Mouse (Mus musculus) gastrocnemius, adult 18-20 months (tissue): ENCODE measurements around the gene Gm3633. TPM values are rescaled to one million over a fixed set of nuclear protein-coding genes. Genes with fewer than 3 reads are reported as not detected.
"Not testable (repeated sequence)": the region's sequence is repeated elsewhere in the genome, so short reads cannot be mapped to it uniquely, and the experiment has no call there.

Experiments used
- DNase-seq: peaks from one replicate; pipeline ENCODE4 v3.0.0; 2021; ENCODE audit warnings: low spot score
- long read RNA-seq, 2 experiments: library from polyadenylated mRNA; stranded (forward); transcript quantifications; one replicate each; pipeline ENCODE4 v2.0.0; 2021
- microRNA-seq: library from miRNA; unstranded; fragments of <30 nt; microRNA quantifications from one replicate; pipeline ENCODE4 v1.2.0, GENCODE M21; 2021
- total RNA-seq, 2 experiments: library from RNA; stranded (reverse); gene quantifications; 2 replicates each; pipeline ENCODE4 v1.2.3; 2021

The Gm3633 gene
- not detected for total RNA-seq
- long read RNA-seq, experiment 1, result 0 reads
- long read RNA-seq, experiment 2, result 0 reads

DNA sequence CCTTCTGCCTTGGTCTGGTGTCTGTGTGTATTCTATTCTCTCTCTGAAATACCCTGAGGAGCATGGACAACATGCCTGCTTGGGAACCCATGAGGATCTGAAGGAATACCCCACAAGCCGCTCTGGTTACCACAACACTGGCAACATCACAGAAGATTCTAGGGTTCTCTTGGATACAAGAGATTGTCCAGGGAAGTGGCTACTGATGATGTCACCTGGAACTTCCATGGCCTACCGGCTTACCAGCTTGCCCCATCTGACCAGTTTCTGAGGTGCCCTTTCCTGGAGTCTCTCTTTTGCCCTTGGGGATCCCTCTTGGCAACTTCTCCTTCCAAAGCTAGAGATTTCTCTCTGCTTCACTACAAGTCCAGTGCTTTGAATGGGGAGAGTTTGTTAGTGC, at the start of gene Gm3633:
TSS of gene Gm3633 (minus strand) at position 101 of the 400 bp plus-strand sequence.
- not testable (repeated sequence) for DNase-seq

DNA sequence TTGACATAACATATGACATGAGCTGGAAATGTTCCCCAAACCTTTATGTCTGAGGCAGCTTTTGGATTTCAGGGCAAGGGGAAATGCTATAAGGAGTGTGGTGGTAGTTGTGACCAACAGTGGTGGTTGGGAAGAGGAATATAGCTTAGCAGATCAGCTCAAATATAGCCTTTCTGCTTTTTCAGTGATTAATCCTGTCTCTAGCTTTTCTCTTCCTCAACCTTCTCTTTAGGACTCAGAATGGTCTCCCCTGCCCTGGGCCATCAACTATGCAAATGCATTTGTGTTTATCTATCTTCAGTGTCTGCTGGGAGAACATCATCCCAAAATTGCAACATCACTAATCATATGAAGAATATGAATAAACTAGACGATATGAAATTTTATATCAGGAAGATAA, 13.9 kb upstream of the Gm3633 start, which contains the start of gene Gm10378:
TSS of gene Gm10378 (plus strand) at position 301 of the 400 bp plus-strand sequence.
- not testable (repeated sequence) for DNase-seq

DNA sequence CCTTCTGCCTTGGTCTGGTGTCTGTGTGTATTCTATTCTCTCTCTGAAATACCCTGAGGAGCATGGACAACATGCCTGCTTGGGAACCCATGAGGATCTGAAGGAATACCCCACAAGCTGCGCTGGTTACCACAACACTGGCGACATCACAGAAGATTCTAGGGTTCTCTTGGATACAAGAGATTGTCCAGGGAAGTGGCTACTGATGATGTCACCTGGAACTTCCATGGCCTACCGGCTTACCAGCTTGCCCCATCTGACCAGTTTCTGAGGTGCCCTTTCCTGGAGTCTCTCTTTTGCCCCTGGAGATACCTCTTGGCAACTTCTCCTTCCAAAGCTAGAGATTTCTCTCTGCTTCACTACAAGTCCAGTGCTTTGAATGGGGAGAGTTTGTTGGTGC, 41.9 kb downstream of the Gm3633 start, which contains the start of gene Gm17124:
TSS of gene Gm17124 (minus strand) at position 101 of the 400 bp plus-strand sequence.
- not testable (repeated sequence) for DNase-seq

Small RNA genes lying within 50 kb of the gene (microRNA-seq; reads per million reads assigned to microRNA genes)
- gene Gm23620, result not detected
- not detected for gene Gm25228

Other genes with a start within 250 kb of the Gm3633 start
- gene Gm8005, start 202.2 kb downstream of the Gm3633 start, total RNA-seq, result not detected
- gene Gm8011, start 178.0 kb downstream of the Gm3633 start, total RNA-seq, result not detected
- gene Gm8020, start 139.6 kb downstream of the Gm3633 start, total RNA-seq, result not detected
- gene Gm8024, start 117.6 kb downstream of the Gm3633 start, total RNA-seq, result not detected
- not detected for gene Gm17124, start 42.0 kb downstream of the Gm3633 start, total RNA-seq
- not detected for gene Gm10378, start 14.0 kb upstream of the Gm3633 start, total RNA-seq
- not detected for gene Gm3015, start 126.9 kb upstream of the Gm3633 start, total RNA-seq
- not detected for gene Gm10377, start 156.1 kb upstream of the Gm3633 start, total RNA-seq
- not detected for gene Gm21977, start 211.6 kb upstream of the Gm3633 start, total RNA-seq